Comparison of ENCODE assay signal across 8 mouse cellular contexts in the genomic region with DNA sequence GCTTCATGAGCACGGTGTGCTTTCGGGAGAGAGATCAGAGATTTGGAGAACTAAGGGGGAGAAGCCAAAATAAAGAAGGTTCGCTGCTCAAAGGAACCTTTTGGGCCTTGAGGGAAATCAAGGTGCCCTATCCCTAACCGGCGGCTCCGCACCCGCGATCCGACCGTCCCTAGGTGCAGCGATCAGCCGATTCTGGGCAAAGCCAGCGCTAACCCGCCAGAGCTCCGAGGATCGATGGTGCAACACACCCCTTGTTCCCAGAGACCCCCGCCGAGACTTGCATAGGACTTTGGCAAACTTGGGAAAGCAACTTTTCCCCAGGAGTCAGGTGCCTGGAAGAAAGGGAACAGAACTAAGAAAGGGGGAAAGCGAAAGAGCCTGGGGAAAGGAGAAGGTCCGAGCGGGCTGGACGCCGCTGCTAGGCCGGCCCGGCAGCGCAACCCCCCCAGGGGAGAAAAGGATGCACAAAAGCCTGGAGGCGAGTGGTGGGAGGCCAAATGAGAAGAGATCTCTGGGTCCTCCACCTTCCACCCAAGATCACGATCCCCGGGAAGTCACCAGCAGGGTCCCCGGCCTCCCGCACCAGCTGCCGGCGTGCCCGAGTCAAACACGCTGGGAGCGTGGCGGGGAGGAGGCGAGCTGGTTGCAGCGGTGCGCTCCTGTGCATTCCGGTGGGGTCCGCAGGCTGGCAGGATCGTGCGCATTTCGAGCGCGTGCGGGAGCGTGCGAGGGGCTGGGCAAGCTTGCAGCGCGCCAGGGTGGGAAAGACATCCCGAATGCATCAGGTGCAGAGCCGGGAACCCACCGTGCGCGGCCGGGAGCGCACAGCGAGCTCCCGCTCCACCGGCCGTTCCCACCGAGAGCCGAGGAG. TPM values are rescaled to one million over a fixed set of nuclear protein-coding genes. Genes with fewer than 3 reads are reported as not detected.
DNase-seq lines count a peak whose midpoint lies in the region; ATAC-seq and TF ChIP-seq lines count a peak whose summit lies in the region.

No protein-coding gene starts in this region.

- H3K4me3 ChIP-seq in megakaryocyte, embryonic 14.5 days (replicated peaks): peak overlapping the region; percentile 98
- peak overlapping the region; percentile 59 for H3K4me3 ChIP-seq in intestine, embryonic 16.5 days (ENCODE audit: low read length)
- H3K4me3 ChIP-seq in liver, embryonic 14.5 days (ENCODE audit: insufficient read depth in 1 of 2, low read depth in 2 of 2, low read length in 2 of 2): peak overlapping the region; percentile 49 to 55

- peaks cover 68% of the 10 kb centered on the region for H3K4me1 ChIP-seq in megakaryocyte, embryonic 14.5 days
- H3K4me1 ChIP-seq in intestine, embryonic 16.5 days (ENCODE audit: control insufficient read depth, insufficient read depth, low read length): peaks cover 16% of the 10 kb centered on the region
- no peaks in the 10 kb centered on the region for H3K4me1 ChIP-seq in liver, embryonic 14.5 days (replicated peaks; ENCODE audit: control insufficient read depth in 2 of 2, insufficient read depth in 2 of 2, low read length in 1 of 2)

- no peak for TF ChIP-seq EP300 in liver, embryonic 14.5 days (IDR thresholded peaks at IDR 0.05; ENCODE audit: low read depth)

- peak; percentile 69 for DNase-seq in brain, embryonic 14.5 days (ENCODE audit: low read depth)
- DNase-seq in liver, embryonic 14.5 days (ENCODE audit: low read depth in 3 of 3, low spot score in 3 of 3): no peak
- DNase-seq in ovary, postnatal 14 days (ENCODE audit: low spot score): peak; percentile 15
- DNase-seq in spleen, postnatal 14 days (ENCODE audit: low spot score in 2 of 2): no peak

- no peak overlapping the region for H3K27ac ChIP-seq in intestine, embryonic 16.5 days (ENCODE audit: low read length)
- H3K27ac ChIP-seq in liver, embryonic 14.5 days: no peak overlapping the region

- ATAC-seq in megakaryocyte, adult 5-6 weeks (ENCODE audit: poor library complexity, severe bottlenecking): no peak; the same call in 1 of the 2 replicates
- ATAC-seq in frontal cortex, adult (ENCODE audit: low TSS enrichment): peak; percentile 11; the same call in 1 of the 2 replicates
- no peak; the same call in 1 of the 2 replicates for ATAC-seq in intestine, embryonic 16.5 days
- no peak for ATAC-seq in liver, embryonic 14.5 days (ENCODE audit: insufficient read depth)

- peaks cover 29% of the 10 kb centered on the region for H3K27me3 ChIP-seq in megakaryocyte, embryonic 14.5 days (replicated peaks)
- H3K27me3 ChIP-seq in intestine, embryonic 16.5 days (replicated peaks; ENCODE audit: control insufficient read depth, insufficient read depth, low read length): peaks cover 38% of the 10 kb centered on the region
- peaks cover 60% of the 10 kb centered on the region for H3K27me3 ChIP-seq in liver, embryonic 14.5 days (ENCODE audit: control insufficient read depth, insufficient read depth, low read length)

- no peak for TF ChIP-seq CTCF in brain, embryonic 14.5 days (IDR thresholded peaks at IDR 0.05; ENCODE audit: borderline replicate concordance, extremely low read depth, insufficient read depth, insufficient read length)
- TF ChIP-seq CTCF in liver, embryonic 14.5 days (IDR thresholded peaks at IDR 0.05; ENCODE audit: low read depth): no peak

- peak overlapping the region; percentile 97 for H3K4me2 ChIP-seq in intestine, embryonic 16.5 days (ENCODE audit: low read depth, low read length)
- peak overlapping the region; percentile 71 for H3K4me2 ChIP-seq in liver, embryonic 14.5 days (ENCODE audit: low read depth)

- no peak for TF ChIP-seq POLR2A in brain, embryonic 14.5 days (IDR thresholded peaks at IDR 0.05; ENCODE audit: borderline replicate concordance, extremely low read depth, insufficient read depth, insufficient read length, poor library complexity, severe bottlenecking)

- 1% methylated on average over 62 of the region's 65 CpGs for WGBS in intestine, embryonic 16.5 days
- under 1% methylated on average over 65 of the region's 65 CpGs for WGBS in liver, embryonic 14.5 days (ENCODE audit: insufficient replicate concordance)

- peak overlapping the region; percentile 64 for H3K9ac ChIP-seq in intestine, embryonic 16.5 days (ENCODE audit: low read depth, low read length)
- no peak overlapping the region for H3K9ac ChIP-seq in liver, embryonic 14.5 days (replicated peaks)

- peaks cover 37% of the 10 kb centered on the region for H3K36me3 ChIP-seq in megakaryocyte, embryonic 14.5 days (replicated peaks; ENCODE audit: low read length)
- no peaks in the 10 kb centered on the region for H3K36me3 ChIP-seq in intestine, embryonic 16.5 days (ENCODE audit: control insufficient read depth, insufficient read depth, low read length)
- no peaks in the 10 kb centered on the region for H3K36me3 ChIP-seq in liver, embryonic 14.5 days (replicated peaks; ENCODE audit: control insufficient read depth, insufficient read depth, low read depth)

- no peaks in the 10 kb centered on the region for H3K9me3 ChIP-seq in megakaryocyte, embryonic 14.5 days
- no peaks in the 10 kb centered on the region for H3K9me3 ChIP-seq in intestine, embryonic 16.5 days (ENCODE audit: control insufficient read depth, low read length)
- no peaks in the 10 kb centered on the region for H3K9me3 ChIP-seq in liver, embryonic 14.5 days (ENCODE audit: control insufficient read depth, low read length)

RNA-seq across cellular contexts. Expression of gene Zbtb16, which starts 1.2 kb away (rescaled TPM):
- 1.00 and 1.8 TPM in 2 replicates for polyA plus RNA-seq in megakaryocyte, embryonic 14.5 days (2012; ENCODE audit: insufficient read depth, low replicate concordance)
- total RNA-seq in megakaryocyte, adult 5-6 weeks (2015): 1.9 and 3.0 TPM in 2 replicates
- 2.2 and 2.7 TPM in 2 replicates for total RNA-seq in megakaryocyte, adult 5-6 weeks (2017)
- 2.3 and 4.1 TPM in 2 replicates for polyA plus RNA-seq in brain, embryonic 14.5 days (2012; rRNA removed)
- 1.9 and 2.4 TPM in 2 replicates for polyA plus RNA-seq in intestine, embryonic 16.5 days (2015; fragmentation: Nextera tagmentation; extraction: Ambion mirVana)
- polyA plus RNA-seq in liver, embryonic 14.5 days (2012; rRNA removed): 0.24 and 0.26 TPM in 2 replicates
- 0.24 and 0.30 TPM in 2 replicates for polyA plus RNA-seq in liver, embryonic 14.5 days (2014; fragmentation: Nextera tagmentation; extraction: Ambion mirVana)

Comparison
In these comparisons a context has a peak if more than half of its experiments do, and no peak if none do; other contexts are left out.
1. DNase-seq: peak in brain, embryonic 14.5 days (single experiment) and ovary, postnatal 14 days (single experiment); none in liver, embryonic 14.5 days (0 of 3) and spleen, postnatal 14 days (0 of 2).
2. Peak in every context shown above with its lines, with median percentiles within 50 percentile points of each other: H3K4me3 ChIP-seq.